Mouse (Mus musculus) kidney, embryonic 16.5 days (tissue): ENCODE measurements around the gene Igf2r. TPM values are rescaled to one million over a fixed set of nuclear protein-coding genes. Genes with fewer than 3 reads are reported as not detected.
A peak's percentile ranks its signal among the peaks of the same experiment; 100 is the strongest.

ENCODE experiments used
- ATAC-seq: fragments of 200-750 bp; cut with Nextera tagmentation; 2 replicates; pipeline ENCODE4 v1.8.0; 2017; ENCODE audit warnings: moderate TSS enrichment; ENCODE audit not compliant: low FRiP score, low TSS enrichment
- H3K27ac ChIP-seq: fragments of 300-500 bp; sonication (generic); 2 replicates; pipeline ENCODE4 v1.5.1; 2014; ENCODE audit warnings: low read length
- H3K27me3 ChIP-seq: fragments of 300-500 bp; sonication (generic); 2 replicates; pipeline ENCODE4 v1.6.1; 2014; ENCODE audit warnings: low read length, control low read depth, mixed read lengths; ENCODE audit not compliant: insufficient read depth
- H3K36me3 ChIP-seq: fragments of 300-500 bp; sonication (generic); 2 replicates; pipeline ENCODE4 v1.6.1; 2014; ENCODE audit warnings: low read length, control low read depth, mixed read lengths; ENCODE audit not compliant: insufficient read depth
- H3K4me1 ChIP-seq: fragments of 300-500 bp; sonication (generic); 2 replicates; pipeline ENCODE4 v1.6.1; 2014; ENCODE audit warnings: low read length, control low read depth, mixed read lengths; ENCODE audit not compliant: insufficient read depth
- H3K4me2 ChIP-seq: fragments of 300-500 bp; sonication (generic); replicated peaks from 2 replicates; pipeline ENCODE4 v1.6.1; 2014; ENCODE audit warnings: low read depth, low read length
- H3K4me3 ChIP-seq: fragments of 300-500 bp; sonication (generic); 2 replicates; pipeline ENCODE4 v1.5.1; 2014; ENCODE audit warnings: mild to moderate bottlenecking, low read length
- H3K9ac ChIP-seq: fragments of 300-500 bp; sonication (generic); replicated peaks from 2 replicates; pipeline ENCODE4 v1.6.1; 2014; ENCODE audit warnings: low read length
- H3K9me3 ChIP-seq: fragments of 300-500 bp; sonication (generic); 2 replicates; pipeline ENCODE4 v1.6.1; 2016; ENCODE audit warnings: low read length, control low read depth
- WGBS: fragments of 180-500 bp; shearing (Covaris S2); extraction: QIAGEN DNeasy Blood & Tissue Kit; methylation state at CpG from one replicate; pipeline ENCODE4 v1.1.7; 2014; 5-methylcytosine and 5-hydroxymethylcytosine counted together
- polyA plus RNA-seq: library from polyadenylated mRNA; unstranded; fragments of >200 nt; fragmentation: Nextera tagmentation; extraction: Ambion mirVana; gene quantifications from 2 replicates; pipeline ENCODE4 v1.2.1, GENCODE M21; 2015

Gene Igf2r
- polyA plus RNA-seq, 1 experiment from 2014 or later: 32.1 TPM

DNA sequence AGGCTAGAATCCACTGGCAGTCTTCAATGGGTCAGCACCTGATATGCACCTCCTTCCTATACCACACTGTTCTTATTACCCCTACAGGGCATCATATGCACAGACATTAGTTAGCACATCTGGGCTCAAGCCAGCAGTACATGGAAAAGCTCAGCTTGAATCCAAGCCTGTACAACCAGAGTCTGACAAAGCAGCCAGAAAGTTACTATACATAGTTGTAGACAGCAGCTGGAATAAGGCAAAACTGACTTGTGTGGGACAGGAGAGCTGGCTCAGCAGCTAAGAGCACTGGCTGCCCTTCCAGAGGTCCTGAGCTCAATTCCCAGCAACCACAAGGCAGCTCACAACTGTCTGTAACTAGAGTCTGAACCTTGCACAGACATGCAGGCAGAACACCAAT, 57.3 kb downstream of the Igf2r start:
- H3K4me3 ChIP-seq: no peak overlapping the region
- no peak overlapping the region for H3K4me2 ChIP-seq
- H3K9ac ChIP-seq: no peak overlapping the region
- no peaks in the 10 kb centered on the region for H3K27me3 ChIP-seq
- H3K36me3 ChIP-seq: peaks cover 53% of the 10 kb centered on the region
- ATAC-seq: no peak
- H3K27ac ChIP-seq: no peak overlapping the region
- H3K9me3 ChIP-seq: no peaks in the 10 kb centered on the region
- no peaks in the 10 kb centered on the region for H3K4me1 ChIP-seq

DNA sequence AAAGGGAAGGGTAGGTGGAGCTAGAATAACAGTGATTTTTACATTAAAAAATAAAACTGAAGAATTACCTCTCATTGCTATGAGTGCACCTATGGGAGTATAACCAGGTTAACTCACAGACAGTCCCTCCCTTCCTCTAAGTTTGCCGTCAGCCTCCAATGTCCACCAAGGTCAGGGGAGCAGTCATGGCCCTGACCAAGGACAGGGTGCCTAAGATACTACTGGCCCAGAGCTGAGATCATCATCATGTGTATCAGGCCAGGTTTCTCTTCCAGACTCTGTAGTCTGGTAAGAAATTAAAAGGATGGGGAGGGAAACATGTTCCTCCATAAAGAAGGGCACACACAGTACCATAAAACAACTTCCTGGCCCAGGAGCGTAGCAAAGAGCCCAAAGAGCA, 58.5 kb downstream of the Igf2r start:
- H3K4me3 ChIP-seq: no peak overlapping the region
- no peaks in the 10 kb centered on the region for H3K27me3 ChIP-seq
- WGBS: 84% methylated on average over 2 of the region's 2 CpGs
- H3K9ac ChIP-seq: no peak overlapping the region
- no peak overlapping the region for H3K4me2 ChIP-seq
- no peaks in the 10 kb centered on the region for H3K9me3 ChIP-seq
- no peaks in the 10 kb centered on the region; the same call in 1 of the 2 replicates for H3K4me1 ChIP-seq
- H3K36me3 ChIP-seq: peaks cover 42% of the 10 kb centered on the region
- ATAC-seq: no peak
- H3K27ac ChIP-seq: no peak overlapping the region

DNA sequence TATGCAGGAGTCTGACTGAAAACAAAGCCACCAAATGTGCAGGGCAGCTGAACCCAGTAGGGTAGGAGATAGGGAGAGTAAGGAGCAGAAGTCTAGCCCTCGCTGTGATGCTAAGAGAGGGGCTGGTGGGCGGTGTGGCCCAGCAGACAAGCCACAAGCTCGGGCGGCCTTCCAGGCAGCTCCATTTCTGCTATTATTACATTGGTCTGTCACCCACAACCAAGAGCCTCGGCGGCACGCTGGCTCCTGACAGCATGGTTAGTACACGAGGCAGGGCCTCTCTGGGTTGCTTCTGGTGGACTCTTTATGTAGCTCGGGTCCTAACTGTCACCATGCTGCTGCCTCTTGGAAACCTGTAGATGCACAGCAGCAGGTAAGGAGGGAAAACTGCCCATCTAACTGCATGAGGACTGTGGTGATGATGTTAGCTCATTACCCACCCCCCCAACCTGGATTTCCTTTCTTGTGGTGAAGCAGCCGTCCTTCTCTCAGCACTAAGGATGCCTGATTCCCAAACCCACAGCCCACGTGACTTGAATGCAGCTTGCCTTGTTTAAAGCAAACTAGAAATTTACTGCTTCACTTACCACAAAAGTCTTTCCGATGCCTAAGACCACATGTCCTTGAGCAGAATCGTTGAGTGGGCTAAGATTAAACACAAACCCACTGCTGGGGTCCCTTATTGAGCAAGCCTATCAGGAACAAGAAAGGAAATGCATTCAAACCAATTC, 59.2 kb downstream of the Igf2r start:
- Histone ChIP-seq H3K4me3 (no peak overlapping the region), H3K36me3 (peaks cover 36% of the 10 kb centered on the region), H3K9ac (no peak overlapping the region), H3K4me1 (no peaks in the 10 kb centered on the region; the same call in 1 of the 2 replicates), H3K9me3 (no peaks in the 10 kb centered on the region), H3K4me2 (no peak overlapping the region), H3K27ac (no peak overlapping the region), H3K27me3 (no peaks in the 10 kb centered on the region)
- 78% methylated on average over 13 of the region's 13 CpGs for WGBS
- no peak for ATAC-seq

DNA sequence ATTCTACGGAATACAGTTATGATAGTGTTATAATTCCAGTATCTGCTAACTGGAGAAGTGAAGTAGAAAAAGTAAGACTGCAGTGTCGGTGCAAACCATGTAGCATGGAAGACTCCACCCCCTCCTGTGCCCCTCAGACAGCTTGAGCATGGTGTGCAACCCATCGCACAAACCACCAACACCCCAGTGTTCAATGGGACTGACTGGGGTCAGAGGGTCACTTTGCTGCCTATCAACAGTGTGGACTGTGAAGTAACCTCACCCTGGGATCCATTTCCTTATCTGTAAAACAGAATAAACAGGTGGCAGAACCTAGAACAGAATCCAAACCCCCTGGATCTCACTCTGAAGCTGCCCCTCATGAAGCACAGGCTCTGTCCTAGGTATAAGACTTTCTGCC, 61.1 kb downstream of the Igf2r start:
- no peak overlapping the region for H3K4me2 ChIP-seq
- H3K27ac ChIP-seq: no peak overlapping the region
- WGBS: 91% methylated on average over 3 of the region's 3 CpGs
- no peak for ATAC-seq
- no peaks in the 10 kb centered on the region; the same call in 1 of the 2 replicates for H3K4me1 ChIP-seq
- H3K36me3 ChIP-seq: peaks cover 39% of the 10 kb centered on the region
- H3K4me3 ChIP-seq: no peak overlapping the region
- no peaks in the 10 kb centered on the region for H3K9me3 ChIP-seq
- no peak overlapping the region for H3K9ac ChIP-seq
- H3K27me3 ChIP-seq: no peaks in the 10 kb centered on the region

DNA sequence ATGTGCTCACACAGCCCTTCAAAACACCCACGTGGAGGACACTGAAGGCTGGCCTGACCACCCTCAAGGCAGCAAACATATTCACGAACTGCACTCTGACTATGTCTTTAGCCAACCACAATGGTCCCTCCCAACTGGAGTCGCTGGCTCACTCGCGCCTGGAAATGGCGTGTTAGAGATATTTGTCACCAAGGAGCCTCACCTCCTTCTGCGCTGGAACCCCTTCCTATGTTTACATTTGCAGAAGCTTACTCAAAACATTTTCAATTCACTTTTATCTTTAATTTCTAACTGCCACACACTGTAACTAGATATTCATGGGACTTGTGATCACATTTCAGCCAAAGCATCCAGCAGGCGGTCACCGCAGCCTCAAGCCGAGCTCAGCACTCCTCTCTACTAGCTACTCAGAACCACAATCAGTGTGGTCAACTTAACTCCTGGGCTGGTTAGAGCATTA, 62.8 kb downstream of the Igf2r start:
- 75% methylated on average over 10 of the region's 10 CpGs for WGBS

DNA sequence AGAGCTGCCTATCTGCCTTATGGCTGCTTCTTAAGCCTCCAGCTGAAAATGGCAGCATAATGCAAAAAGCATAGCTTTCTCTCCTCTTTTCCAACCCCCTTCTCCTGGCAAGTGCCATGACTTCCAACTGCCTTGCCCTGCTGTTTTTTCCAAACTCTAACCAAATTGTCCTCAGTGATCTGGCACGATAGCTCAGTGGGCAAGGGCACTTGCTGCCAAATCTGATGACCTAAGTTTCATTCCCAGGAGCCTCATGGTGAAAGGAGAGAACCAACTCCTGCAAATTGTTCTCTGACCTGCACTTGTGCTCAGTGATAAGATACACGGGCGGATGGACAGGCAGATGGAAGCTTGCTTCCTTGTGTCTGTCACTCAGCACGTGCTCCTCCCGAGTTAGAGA, 66.6 kb downstream of the Igf2r start:
- Histone ChIP-seq H3K4me2 (no peak overlapping the region), H3K27me3 (no peaks in the 10 kb centered on the region), H3K9me3 (no peaks in the 10 kb centered on the region), H3K36me3 (peaks cover 62% of the 10 kb centered on the region), H3K4me1 (no peaks in the 10 kb centered on the region; the same call in 1 of the 2 replicates), H3K27ac (no peak overlapping the region), H3K9ac (no peak overlapping the region), H3K4me3 (no peak overlapping the region)
- ATAC-seq: no peak
- WGBS: 80% methylated on average over 5 of the region's 5 CpGs

More for the DNA sequence above, 62.8 kb downstream of the Igf2r start:
- no peak overlapping the region for H3K27ac ChIP-seq
- H3K4me2 ChIP-seq: no peak overlapping the region
- H3K4me3 ChIP-seq: no peak overlapping the region
- peaks cover 47% of the 10 kb centered on the region for H3K36me3 ChIP-seq
- no peaks in the 10 kb centered on the region; the same call in 1 of the 2 replicates for H3K4me1 ChIP-seq
- H3K9me3 ChIP-seq: no peaks in the 10 kb centered on the region
- no peaks in the 10 kb centered on the region for H3K27me3 ChIP-seq
- ATAC-seq: peak; percentile 26; the same call in 1 of the 2 replicates
- H3K9ac ChIP-seq: no peak overlapping the region

DNA sequence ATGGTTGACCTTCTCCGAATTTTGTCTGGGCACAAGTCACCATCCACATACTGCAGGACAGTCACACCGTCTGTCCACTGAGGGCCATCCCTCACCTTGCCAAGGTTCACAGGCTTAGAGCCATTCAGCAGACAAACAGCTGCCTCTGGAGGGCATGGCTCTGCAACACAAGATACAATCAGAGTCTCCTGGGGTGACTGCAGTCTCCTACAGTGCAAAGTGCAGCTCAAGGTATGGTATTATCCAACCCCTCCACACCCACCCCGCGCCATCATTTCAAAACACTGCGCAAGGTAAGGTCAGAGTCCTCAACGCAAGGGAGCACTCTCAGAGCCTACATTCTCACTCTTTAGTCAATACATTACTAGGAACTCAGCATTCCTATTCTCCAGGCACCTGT, 69.1 kb downstream of the Igf2r start:
- H3K4me3 ChIP-seq: no peak overlapping the region
- no peak overlapping the region for H3K27ac ChIP-seq
- H3K9me3 ChIP-seq: no peaks in the 10 kb centered on the region
- WGBS: 92% methylated on average over 6 of the region's 6 CpGs
- H3K9ac ChIP-seq: no peak overlapping the region
- H3K4me2 ChIP-seq: no peak overlapping the region
- peaks cover 78% of the 10 kb centered on the region for H3K36me3 ChIP-seq
- no peaks in the 10 kb centered on the region for H3K4me1 ChIP-seq
- peak; percentile 53; the same call in 1 of the 2 replicates for ATAC-seq
- H3K27me3 ChIP-seq: no peaks in the 10 kb centered on the region

DNA sequence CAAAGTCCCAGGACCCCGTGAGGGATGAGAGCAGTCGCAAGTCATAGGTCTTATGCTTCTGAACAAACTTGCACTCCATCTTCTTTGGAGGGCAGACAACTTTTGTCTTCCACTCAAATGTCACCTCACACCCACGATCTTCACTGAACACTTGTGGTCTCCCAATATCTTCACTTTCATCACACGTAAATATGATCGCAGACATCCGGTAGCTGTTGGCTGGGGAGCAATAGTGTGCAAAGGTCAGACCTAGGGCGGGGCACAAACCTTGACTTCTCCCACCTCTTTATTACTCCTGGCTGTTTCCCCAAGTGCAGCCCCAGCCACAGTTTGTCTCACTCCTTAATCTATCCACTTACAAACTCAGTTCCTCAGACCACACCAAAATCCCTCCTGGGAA, 77.6 kb downstream of the Igf2r start:
- no peak overlapping the region for H3K27ac ChIP-seq
- ATAC-seq: no peak
- no peaks in the 10 kb centered on the region for H3K9me3 ChIP-seq
- H3K9ac ChIP-seq: no peak overlapping the region
- H3K4me3 ChIP-seq: no peak overlapping the region
- peaks cover 73% of the 10 kb centered on the region for H3K36me3 ChIP-seq
- WGBS: 83% methylated on average over 7 of the region's 7 CpGs
- H3K4me1 ChIP-seq: no peaks in the 10 kb centered on the region
- no peak overlapping the region for H3K4me2 ChIP-seq
- no peaks in the 10 kb centered on the region for H3K27me3 ChIP-seq

DNA sequence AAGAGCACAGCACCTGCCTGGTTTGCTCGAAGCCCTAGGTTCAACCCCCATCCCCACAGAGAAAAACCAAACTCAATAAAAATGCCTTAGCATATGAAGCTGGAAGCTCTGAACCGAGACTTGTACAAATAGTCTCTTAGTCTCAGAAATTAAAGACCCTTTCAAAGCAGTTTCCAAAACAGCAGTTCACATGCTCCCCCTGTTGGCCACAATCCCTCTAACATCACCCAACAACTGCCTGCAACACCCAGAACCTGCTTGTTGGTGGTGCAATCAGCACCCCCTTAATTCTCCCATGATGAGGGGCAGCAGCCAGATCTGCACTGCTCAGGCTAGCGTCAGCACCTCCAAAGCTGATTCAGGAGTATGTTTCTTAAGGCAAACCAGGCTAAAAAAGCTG, 79.9 kb downstream of the Igf2r start:
- Histone ChIP-seq H3K36me3 (peaks cover 76% of the 10 kb centered on the region), H3K4me3 (no peak overlapping the region), H3K4me1 (no peaks in the 10 kb centered on the region), H3K27me3 (no peaks in the 10 kb centered on the region), H3K27ac (no peak overlapping the region), H3K9ac (no peak overlapping the region), H3K4me2 (no peak overlapping the region), H3K9me3 (no peaks in the 10 kb centered on the region)
- ATAC-seq: no peak
- WGBS: 59% methylated on average over 3 of the region's 3 CpGs

DNA sequence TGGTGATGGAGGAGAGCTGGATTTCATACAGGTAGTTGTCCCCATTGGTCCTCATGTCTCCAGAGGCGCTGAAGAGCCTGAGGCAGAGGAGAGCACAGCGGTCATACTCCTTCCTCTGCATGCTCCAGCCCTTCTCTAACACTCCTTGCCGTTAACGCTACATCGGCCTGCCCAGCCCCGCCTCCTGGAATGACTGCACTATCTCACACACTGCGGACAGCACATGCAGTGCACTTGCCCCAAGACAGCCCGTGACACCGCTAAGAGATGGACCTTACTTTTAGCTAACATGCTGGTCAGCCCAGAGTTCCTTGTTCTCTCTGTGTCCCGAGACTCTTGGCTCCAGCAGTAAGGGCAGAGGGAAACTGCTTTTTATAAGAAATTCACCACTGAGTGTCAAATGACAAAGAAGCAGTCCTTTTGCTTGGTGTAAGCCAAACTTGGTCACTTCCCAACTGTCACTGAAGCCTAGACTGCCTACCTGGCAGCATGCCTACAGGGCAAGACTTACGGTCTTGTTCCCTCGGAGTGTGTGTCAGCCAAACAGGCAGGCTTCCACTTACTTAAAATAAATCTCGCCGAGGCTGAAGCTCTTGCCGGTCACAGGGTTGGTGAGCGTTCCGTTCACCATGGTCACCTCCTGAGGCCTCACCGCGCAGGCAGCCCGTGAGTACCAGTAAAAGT, 80.9 kb downstream of the Igf2r start:
- Histone ChIP-seq H3K4me1 (no peaks in the 10 kb centered on the region), H3K4me2 (no peak overlapping the region), H3K9ac (no peak overlapping the region), H3K4me3 (no peak overlapping the region), H3K9me3 (no peaks in the 10 kb centered on the region), H3K36me3 (peaks cover 76% of the 10 kb centered on the region), H3K27ac (no peak overlapping the region), H3K27me3 (no peaks in the 10 kb centered on the region)
- peak; percentile 50; the same call in 1 of the 2 replicates for ATAC-seq
- 81% methylated on average over 20 of the region's 20 CpGs for WGBS
